Mouse (Mus musculus) gastrocnemius, postnatal 14 days (tissue): ENCODE measurements at regions not wholly inside any gene's neighbourhood (a gene's known extent, or its start where the extent isn't known, plus 50 kb on each side); places are given as distances from the start of the nearest gene placed in this dataset.

ENCODE experiments used
- DNase-seq: peaks from one replicate; pipeline ENCODE4 v3.0.0; 2021; ENCODE audit warnings: mixed read lengths
- intact Hi-C: fragments of 180-260 bp; cut with DNase I; formaldehyde crosslinking; loops from one replicate; pipeline ENCODE4 v1.15.1; 2025; ENCODE audit warnings: low total_unique reads

GRCm38 (mm10) chr9:47249029-47249428 is 250.5 kb downstream of the Gm4791 start:
- intact Hi-C loops, result no loop called here
- DNase-seq, result no peak

- intact Hi-C loops, result no loop called here
- no peak for DNase-seq
Measured at GRCm38 (mm10) chr9:47251160-47251559, 252.6 kb downstream of the Gm4791 start.

- DNase-seq, result no peak
- intact Hi-C loops, result no loop called here
Measured at GRCm38 (mm10) chr9:47253836-47254657, 255.5 kb downstream of the Gm4791 start.

GRCm38 (mm10) chr9:47265946-47266490 is 264.0 kb upstream of the Cadm1 start:
- DNase-seq, result no peak

GRCm38 (mm10) chr9:47276303-47277005 is 253.5 kb upstream of the Cadm1 start:
- intact Hi-C loops, result no loop called here
- peak; percentile 36 for DNase-seq

More at GRCm38 (mm10) chr9:47265946-47266490, 264.0 kb upstream of the Cadm1 start:
- intact Hi-C loops, result no loop called here

GRCm38 (mm10) chr9:47279410-47279809 is 250.6 kb upstream of the Cadm1 start:
- intact Hi-C loops, result no loop called here
- no peak for DNase-seq

GRCm38 (mm10) chr9:47280146-47280545 is 249.8 kb upstream of the Cadm1 start:
- intact Hi-C loops, result no loop called here
- DNase-seq, result peak; percentile 46

- no peak for DNase-seq
- intact Hi-C loops, result no loop called here
Measured at GRCm38 (mm10) chr9:47280598-47280997, 249.4 kb upstream of the Cadm1 start.

- intact Hi-C loops, result no loop called here
- DNase-seq, result no peak
Measured at GRCm38 (mm10) chr9:47283746-47284455, 246.1 kb upstream of the Cadm1 start.

GRCm38 (mm10) chr9:47286930-47287722 is 242.8 kb upstream of the Cadm1 start:
- intact Hi-C loops, result no loop called here
- DNase-seq, result no peak

- intact Hi-C loops, result no loop called here
- DNase-seq, result no peak
Measured at GRCm38 (mm10) chr9:47288587-47289199, 241.3 kb upstream of the Cadm1 start.

- no peak for DNase-seq
- intact Hi-C loops, result no loop called here
Measured at GRCm38 (mm10) chr9:47300633-47301032, 229.3 kb upstream of the Cadm1 start.

GRCm38 (mm10) chr9:47307125-47307751 is 222.7 kb upstream of the Cadm1 start:
- DNase-seq, result no peak
- intact Hi-C loops, result no loop called here

GRCm38 (mm10) chr9:47307752-47308500 is 222.0 kb upstream of the Cadm1 start:
- no peak for DNase-seq
- intact Hi-C loops, result no loop called here

GRCm38 (mm10) chr9:47313433-47313832 is 216.5 kb upstream of the Cadm1 start:
- intact Hi-C loops, result no loop called here

GRCm38 (mm10) chr9:47314236-47314635 is 215.7 kb upstream of the Cadm1 start:
- no peak for DNase-seq
- intact Hi-C loops, result no loop called here

More at GRCm38 (mm10) chr9:47313433-47313832, 216.5 kb upstream of the Cadm1 start:
- DNase-seq, result no peak

GRCm38 (mm10) chr9:47320345-47320744 is 209.6 kb upstream of the Cadm1 start:
- no peak for DNase-seq
- intact Hi-C loops, result no loop called here
